Mouse (Mus musculus) ES-E14 (cell line): ENCODE results near the gene Gm20661.
A peak's percentile ranks its signal among the peaks of the same experiment; 100 is the strongest.

Source experiments
- CHD2 ChIP-seq: IDR thresholded peaks from 2 replicates; pipeline ENCODE4 v1.6.1; 2014; ENCODE audit warnings: mild to moderate bottlenecking, low read depth, low read length, inconsistent platforms
- HCFC1 ChIP-seq: IDR thresholded peaks from 2 replicates; pipeline ENCODE4 v1.6.1; 2012; ENCODE audit warnings: low read length, inconsistent platforms, borderline replicate concordance; ENCODE audit not compliant: insufficient read depth
- ZC3H11A ChIP-seq: IDR thresholded peaks from 2 replicates; pipeline ENCODE4 v1.6.1; 2012; ENCODE audit warnings: low read depth, mild to moderate bottlenecking, inconsistent platforms, low read length, borderline replicate concordance

DNA sequence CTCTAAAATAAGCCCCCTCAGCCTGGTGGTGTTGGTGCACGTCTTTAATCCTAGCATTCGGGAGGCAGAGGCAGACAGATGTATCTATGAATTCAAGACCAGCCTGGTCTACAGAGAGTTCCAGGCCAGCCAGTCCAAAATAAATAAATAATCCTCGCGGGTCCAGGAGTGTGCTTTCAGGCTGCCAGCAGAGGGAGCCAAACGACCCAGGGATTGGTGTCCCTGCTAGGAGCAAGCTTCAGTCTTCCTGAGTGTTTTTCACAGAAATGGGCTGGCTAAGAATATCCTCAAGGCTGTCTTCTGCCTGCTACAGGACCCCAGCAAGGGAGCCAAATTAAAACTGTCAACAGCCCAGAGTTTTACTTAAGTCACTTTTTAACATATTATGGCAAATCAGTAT is 19.2 kb upstream of the Gm20661 start:
- TF ChIP-seq ZC3H11A (peak; percentile 56; the same call in 1 of the 2 replicates), CHD2 (no peak), HCFC1 (no peak)
